Mouse (Mus musculus): Measurements from ENCODE around the gene Orm2. TPM values are rescaled to one million over a fixed set of nuclear protein-coding genes. Genes with fewer than 3 reads are reported as not detected.

Orm2 gene
- polyA plus RNA-seq, 1 experiment from 2014 or later, result not detected

GRCm38 (mm10) chr4:63402558-63402957 lies 40.3 kb downstream of the Orm2 start:
- DNase-seq (ENCODE audit: low spot score), result peak; percentile 12
- Histone ChIP-seq H3K4me3 (peak overlapping the region; percentile 40), H3K36me3 (peaks cover 9% of the 10 kb centered on the region), H3K4me1 (replicated peaks) (peaks cover 65% of the 10 kb centered on the region), H3K9me3 (no peaks in the 10 kb centered on the region), H3K27ac (peak overlapping the region; percentile 90), H3K27me3 (ENCODE audit: insufficient read depth, poor library complexity, severe bottlenecking) (no peaks in the 10 kb centered on the region)
- WGBS, result 74% methylated on average over 6 of the region's 6 CpGs

DNA sequence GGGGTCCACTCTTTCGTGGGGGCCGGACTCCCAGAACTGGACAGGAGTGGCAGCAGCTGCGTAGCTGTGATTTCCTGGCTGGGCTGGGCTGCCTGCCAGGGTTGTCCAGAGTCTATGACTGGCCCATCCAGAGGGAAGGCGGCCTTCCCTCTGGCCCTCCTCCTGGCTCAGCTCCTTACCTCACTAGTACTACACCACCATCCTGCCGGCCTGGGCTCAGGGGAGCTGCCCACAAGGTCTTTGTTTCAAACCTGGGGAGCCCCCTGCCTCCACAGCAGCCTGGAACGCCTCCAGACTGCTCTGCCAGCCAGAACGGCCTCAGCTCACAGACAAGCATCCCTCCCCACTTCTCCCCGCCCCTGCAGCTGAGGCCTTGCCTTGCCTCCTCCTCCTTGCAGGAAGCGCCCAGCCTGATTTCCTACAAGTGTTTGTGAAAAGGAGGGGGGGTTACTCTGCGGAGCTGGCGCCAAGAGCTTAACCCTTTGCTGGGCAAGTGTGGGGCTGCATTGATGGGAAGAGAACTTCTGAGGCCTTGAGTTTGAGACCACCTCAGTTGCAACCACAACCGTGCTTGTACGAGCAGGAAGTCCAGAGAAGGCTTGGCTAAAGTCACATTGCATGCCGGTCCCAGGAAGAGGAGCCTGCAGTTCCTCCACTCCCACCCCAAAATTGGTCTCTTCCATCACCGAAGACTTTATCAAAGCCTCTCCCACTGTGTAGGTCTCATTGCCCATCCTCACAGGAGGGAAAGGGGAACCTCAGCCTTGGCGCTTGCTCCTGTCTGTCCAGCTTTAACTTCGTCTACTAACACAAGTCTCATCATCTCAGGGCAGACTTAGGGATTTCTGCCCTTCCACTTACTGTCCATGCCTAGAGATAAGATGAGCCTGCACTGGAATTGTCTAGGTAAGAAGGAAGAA lies 41.1 kb downstream of the Orm2 start, which contains the start of gene Akna:
Gene Akna (minus strand): TSS at position 315 of the 920 bp plus-strand sequence.
- peak; percentile 80 for DNase-seq (ENCODE audit: low spot score)
- no peaks in the 10 kb centered on the region for H3K9me3 ChIP-seq
- WGBS, result 18% methylated on average over 17 of the region's 17 CpGs
- H3K27ac ChIP-seq, result peak within 1 kb of the TSS; percentile 90
- peaks cover 72% of the 10 kb centered on the region for H3K4me1 ChIP-seq (replicated peaks)
- peak within 1 kb of the TSS; percentile 40 for H3K4me3 ChIP-seq
- H3K36me3 ChIP-seq, result 0 out of 2 replicates have a peak, but pooled peaks cover 4% of the 10 kb centered on the region
- H3K27me3 ChIP-seq (ENCODE audit: insufficient read depth, poor library complexity, severe bottlenecking), result no peaks in the 10 kb centered on the region

DNA sequence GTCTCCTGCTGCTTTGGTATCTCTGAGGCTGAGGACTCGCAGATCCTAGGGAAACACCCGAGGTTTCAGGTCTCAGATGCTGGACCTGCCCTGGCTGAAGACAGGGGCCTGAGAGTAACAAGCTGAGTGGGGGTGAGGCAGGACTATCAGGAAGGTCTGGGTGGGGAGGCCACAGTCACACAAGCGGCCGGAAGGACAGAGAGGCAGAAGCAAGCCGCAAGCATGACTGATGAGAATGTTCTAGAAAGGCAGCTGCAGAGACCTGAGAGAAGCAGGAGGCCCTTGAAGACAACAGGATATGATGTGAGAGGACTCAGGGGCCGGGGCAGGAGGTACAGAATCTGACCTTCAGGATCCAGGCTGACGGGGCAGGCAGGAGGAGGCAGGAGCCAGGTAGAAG lies 42.0 kb downstream of the Orm2 start:
- peak overlapping the region; percentile 90 for H3K27ac ChIP-seq
- DNase-seq (ENCODE audit: low spot score), result no peak
- H3K4me3 ChIP-seq, result no peak overlapping the region
- H3K36me3 ChIP-seq, result 0 out of 2 replicates have a peak, but pooled peaks cover 4% of the 10 kb centered on the region
- 73% methylated on average over 7 of the region's 7 CpGs for WGBS
- H3K9me3 ChIP-seq, result no peaks in the 10 kb centered on the region
- peaks cover 79% of the 10 kb centered on the region for H3K4me1 ChIP-seq (replicated peaks)
- no peaks in the 10 kb centered on the region for H3K27me3 ChIP-seq (ENCODE audit: insufficient read depth, poor library complexity, severe bottlenecking)

- no peak overlapping the region for H3K4me3 ChIP-seq
- peaks cover 79% of the 10 kb centered on the region for H3K4me1 ChIP-seq (replicated peaks)
- peak overlapping the region; percentile 90 for H3K27ac ChIP-seq
- 0 out of 2 replicates have a peak, but pooled peaks cover 4% of the 10 kb centered on the region for H3K36me3 ChIP-seq
- H3K27me3 ChIP-seq (ENCODE audit: insufficient read depth, poor library complexity, severe bottlenecking), result no peaks in the 10 kb centered on the region
- WGBS, result 38% methylated on average over 7 of the region's 7 CpGs
- DNase-seq (ENCODE audit: low spot score), result peak; percentile 31
- H3K9me3 ChIP-seq, result no peaks in the 10 kb centered on the region
These were observed 42.8 kb downstream of the Orm2 start for GRCm38 (mm10) chr4:63405051-63405450.

- 0 out of 2 replicates have a peak, but pooled peaks cover 2% of the 10 kb centered on the region for H3K36me3 ChIP-seq
- H3K4me3 ChIP-seq, result no peak overlapping the region
- no peaks in the 10 kb centered on the region for H3K27me3 ChIP-seq (ENCODE audit: insufficient read depth, poor library complexity, severe bottlenecking)
- no peaks in the 10 kb centered on the region for H3K9me3 ChIP-seq
- H3K27ac ChIP-seq, result peak overlapping the region; percentile 90
- H3K4me1 ChIP-seq (replicated peaks), result peaks cover 81% of the 10 kb centered on the region
- 62% methylated on average over 4 of the region's 4 CpGs for WGBS
- no peak for DNase-seq (ENCODE audit: low spot score)
These were observed 43.4 kb downstream of the Orm2 start for GRCm38 (mm10) chr4:63405683-63406082.

- 69% methylated on average over 7 of the region's 7 CpGs for WGBS
- DNase-seq (ENCODE audit: low spot score), result no peak
- Histone ChIP-seq H3K27me3 (ENCODE audit: insufficient read depth, poor library complexity, severe bottlenecking) (no peaks in the 10 kb centered on the region), H3K9me3 (no peaks in the 10 kb centered on the region), H3K27ac (0 out of 2 replicates have a peak overlapping the region, but pooled peaks have one; percentile 88), H3K4me1 (replicated peaks) (peaks cover 63% of the 10 kb centered on the region), H3K36me3 (no peaks in the 10 kb centered on the region), H3K4me3 (peak overlapping the region; percentile 67; the same call in 1 of the 2 replicates)
These were observed 46.0 kb downstream of the Orm2 start for GRCm38 (mm10) chr4:63408247-63408646.

- Histone ChIP-seq H3K36me3 (no peaks in the 10 kb centered on the region), H3K9me3 (no peaks in the 10 kb centered on the region), H3K4me3 (peak overlapping the region; percentile 67; the same call in 1 of the 2 replicates), H3K4me1 (replicated peaks) (peaks cover 59% of the 10 kb centered on the region), H3K27me3 (ENCODE audit: insufficient read depth, poor library complexity, severe bottlenecking) (no peaks in the 10 kb centered on the region), H3K27ac (0 out of 2 replicates have a peak overlapping the region, but pooled peaks have one; percentile 88)
- peak; percentile 76 for DNase-seq (ENCODE audit: low spot score)
- WGBS, result 8% methylated on average over 8 of the region's 8 CpGs
These were observed 46.4 kb downstream of the Orm2 start for GRCm38 (mm10) chr4:63408649-63409048.

GRCm38 (mm10) chr4:63409317-63409907 lies 47.2 kb downstream of the Orm2 start:
- WGBS, result 5% methylated on average over 18 of the region's 18 CpGs
- Histone ChIP-seq H3K9me3 (no peaks in the 10 kb centered on the region), H3K4me1 (replicated peaks) (peaks cover 51% of the 10 kb centered on the region), H3K27me3 (ENCODE audit: insufficient read depth, poor library complexity, severe bottlenecking) (no peaks in the 10 kb centered on the region), H3K4me3 (peak overlapping the region; percentile 67), H3K27ac (peak overlapping the region; percentile 88; the same call in 1 of the 2 replicates), H3K36me3 (no peaks in the 10 kb centered on the region)
- peak; percentile 42 for DNase-seq (ENCODE audit: low spot score)

DNA sequence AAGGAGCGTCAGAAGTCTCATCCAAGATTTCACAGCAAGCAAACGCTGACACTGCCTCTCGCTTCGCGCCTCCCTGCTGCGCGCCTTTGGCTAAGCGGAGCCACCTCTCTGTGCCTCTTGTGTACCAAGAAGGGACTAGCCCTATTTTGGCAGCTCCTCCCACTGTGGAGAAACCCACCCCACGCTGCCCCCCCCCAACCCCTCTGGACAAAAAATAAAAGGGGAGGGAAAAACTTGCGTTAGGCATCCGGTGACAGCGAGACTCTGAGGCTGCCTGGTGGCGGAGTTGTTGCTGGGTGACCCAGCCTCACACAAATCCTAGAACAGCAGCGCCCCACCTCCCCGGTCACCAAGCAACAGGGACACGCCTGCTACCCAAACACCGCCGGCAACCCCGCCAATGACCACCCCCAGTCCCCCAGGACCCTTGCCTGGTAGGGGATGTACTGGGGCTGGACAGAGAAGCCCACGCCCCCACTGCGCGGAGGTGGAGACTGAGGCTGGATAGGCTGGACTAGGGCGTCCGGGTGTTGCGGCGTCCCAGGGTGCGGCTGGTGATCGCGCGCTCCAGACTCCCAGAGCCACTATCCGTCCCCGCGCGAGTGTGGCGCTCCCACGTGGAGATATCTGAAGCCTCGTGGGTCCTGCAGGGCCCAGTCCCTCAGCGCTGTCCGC lies 47.8 kb downstream of the Orm2 start:
- under 1% methylated on average over 39 of the region's 39 CpGs for whole genome bisulfite sequencing
- peak; percentile 84 for DNase-seq (ENCODE audit: low spot score)
- peaks cover 3% of the 10 kb centered on the region for H3K36me3 ChIP-seq

GRCm38 (mm10) chr4:63410583-63410934 lies 48.3 kb downstream of the Orm2 start:
- under 1% methylated on average over 19 of the region's 19 CpGs for WGBS

More for the DNA sequence above, 47.8 kb downstream of the Orm2 start:
- peak overlapping the region; percentile 88 for H3K27ac ChIP-seq
- peak overlapping the region; percentile 67 for H3K4me3 ChIP-seq
- H3K27me3 ChIP-seq (ENCODE audit: insufficient read depth, poor library complexity, severe bottlenecking), result no peaks in the 10 kb centered on the region
- H3K9me3 ChIP-seq, result no peaks in the 10 kb centered on the region
- H3K4me1 ChIP-seq (replicated peaks), result peaks cover 45% of the 10 kb centered on the region

GRCm38 (mm10) chr4:63411222-63411621 lies 49.0 kb downstream of the Orm2 start:
- Histone ChIP-seq H3K4me1 (replicated peaks) (peaks cover 34% of the 10 kb centered on the region), H3K9me3 (no peaks in the 10 kb centered on the region), H3K36me3 (peaks cover 15% of the 10 kb centered on the region), H3K4me3 (no peak overlapping the region), H3K27me3 (ENCODE audit: insufficient read depth, poor library complexity, severe bottlenecking) (no peaks in the 10 kb centered on the region), H3K27ac (no peak overlapping the region)
- WGBS, result 69% methylated on average over 5 of the region's 5 CpGs
- no peak for DNase-seq (ENCODE audit: low spot score)

More at GRCm38 (mm10) chr4:63410583-63410934, 48.3 kb downstream of the Orm2 start:
- Histone ChIP-seq H3K9me3 (no peaks in the 10 kb centered on the region), H3K27ac (peak overlapping the region; percentile 88), H3K27me3 (ENCODE audit: insufficient read depth, poor library complexity, severe bottlenecking) (no peaks in the 10 kb centered on the region), H3K4me1 (replicated peaks) (peaks cover 40% of the 10 kb centered on the region), H3K4me3 (peak overlapping the region; percentile 67), H3K36me3 (peaks cover 8% of the 10 kb centered on the region)
- peak; percentile 94 for DNase-seq (ENCODE audit: low spot score)

DNA sequence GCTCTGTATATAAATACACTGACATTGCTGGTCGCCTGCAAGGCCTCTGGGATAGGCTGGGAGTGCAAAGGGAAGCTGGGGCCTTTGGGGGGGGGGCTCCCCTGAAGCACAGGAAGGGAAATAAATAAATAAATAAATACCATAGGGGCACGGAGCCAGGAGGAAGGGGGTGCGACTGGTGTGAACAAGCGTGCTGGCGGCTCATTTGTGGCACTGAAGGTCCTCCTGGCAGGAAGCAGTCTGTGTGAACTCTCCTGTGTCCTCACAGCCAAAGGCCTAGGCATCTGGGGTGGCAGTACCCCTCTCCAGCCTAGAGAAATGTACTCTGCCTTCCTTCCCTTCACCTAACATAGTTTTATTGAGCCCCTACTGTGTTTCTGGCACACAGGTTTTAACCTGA lies 52.7 kb downstream of the Orm2 start:
- Histone ChIP-seq H3K9me3 (no peaks in the 10 kb centered on the region), H3K27me3 (ENCODE audit: insufficient read depth, poor library complexity, severe bottlenecking) (no peaks in the 10 kb centered on the region), H3K27ac (no peak overlapping the region), H3K4me3 (no peak overlapping the region), H3K4me1 (replicated peaks) (peaks cover 31% of the 10 kb centered on the region), H3K36me3 (peaks cover 22% of the 10 kb centered on the region)
- DNase-seq (ENCODE audit: low spot score), result no peak
- WGBS, result 77% methylated on average over 5 of the region's 5 CpGs
